Mouse (Mus musculus) MEL (cell line): ENCODE results near the gene Kcnh7. TPM values are rescaled to one million over a fixed set of nuclear protein-coding genes. Genes with fewer than 3 reads are reported as not detected.

Experiments used
- DNase-seq: peaks from one replicate; pipeline ENCODE4 v3.0.0; 2011; ENCODE audit warnings: low read depth, low spot score
- H3K27ac ChIP-seq: 2 replicates; pipeline ENCODE4 v1.5.1; 2012; ENCODE audit warnings: low read depth, mild to moderate bottlenecking, control low read depth, low read length, moderate library complexity; ENCODE audit not compliant: control insufficient read depth
- H3K27me3 ChIP-seq, 2 experiments: fragments of 150-350 bp in 1 of 2; sonication (generic) in 1 of 2; 2 replicates each; pipeline ENCODE4 v1.6.1; 2012; ENCODE audit warnings: low read length in 2 of 2, mild to moderate bottlenecking in 2 of 2, improper control_type of control experiment in 1 of 2, moderate library complexity in 1 of 2; ENCODE audit not compliant: insufficient read depth in 2 of 2, control insufficient read depth in 1 of 2
- H3K36me3 ChIP-seq, 2 experiments: 2 replicates each; pipeline ENCODE4 v1.6.1; 2012 to 2014; ENCODE audit warnings: low read length in 2 of 2, improper control_type of control experiment in 1 of 2, inconsistent platforms in 1 of 2, mild to moderate bottlenecking in 1 of 2; ENCODE audit not compliant: insufficient read depth in 2 of 2, control insufficient read depth in 1 of 2
- H3K4me1 ChIP-seq, 2 experiments: fragments of 150-350 bp in 1 of 2; sonication (generic) in 1 of 2; 2 replicates each; pipeline ENCODE4 v1.6.1; 2012; ENCODE audit warnings: low read length in 2 of 2, improper control_type of control experiment in 1 of 2, mild to moderate bottlenecking in 1 of 2; ENCODE audit not compliant: insufficient read depth in 2 of 2, control insufficient read depth in 1 of 2
- H3K4me3 ChIP-seq, 2 experiments: fragments of 150-350 bp in 1 of 2; sonication (generic) in 1 of 2; 2 replicates each; pipeline ENCODE4 v1.5.1; 2012; ENCODE audit warnings: low read depth in 2 of 2, low read length in 2 of 2, mild to moderate bottlenecking in 2 of 2, moderate library complexity in 2 of 2, control low read depth in 1 of 2, improper control_type of control experiment in 1 of 2; ENCODE audit not compliant: control insufficient read depth in 1 of 2, insufficient read depth in 1 of 2
- H3K79me2 ChIP-seq: 2 replicates; pipeline ENCODE4 v1.6.1; 2012; ENCODE audit warnings: mild to moderate bottlenecking, low read length, moderate library complexity; ENCODE audit not compliant: control insufficient read depth, poor library complexity, insufficient read depth
- H3K9ac ChIP-seq: 2 replicates; pipeline ENCODE4 v1.6.1; 2012; ENCODE audit warnings: low read depth, mild to moderate bottlenecking, control low read depth, low read length, moderate library complexity; ENCODE audit not compliant: control insufficient read depth, poor library complexity, severe bottlenecking
- H3K9me3 ChIP-seq: fragments of 150-350 bp; sonication (generic); replicated peaks from 2 replicates; pipeline ENCODE4 v1.6.1; 2012; ENCODE audit warnings: mild to moderate bottlenecking, low read length, improper control_type of control experiment, moderate library complexity; ENCODE audit not compliant: insufficient read depth
- CHD1 ChIP-seq: IDR thresholded peaks from 2 replicates; pipeline ENCODE4 v1.6.1; 2012; ENCODE audit warnings: low read depth, mild to moderate bottlenecking, inconsistent platforms, low read length, improper control_type of control experiment
- CHD2 ChIP-seq: IDR thresholded peaks from 2 replicates; pipeline ENCODE4 v1.6.1; 2011; ENCODE audit warnings: low read length, improper control_type of control experiment
- CTCF ChIP-seq, 3 experiments: IDR thresholded peaks in 2 of 3; conservative IDR thresholded peaks in 1 of 3; 2 replicates each; pipeline ENCODE4 v1.5.1; 2011 to 2012; ENCODE audit warnings: low read length in 3 of 3, low read depth in 2 of 3, mild to moderate bottlenecking in 2 of 3, improper control_type of control experiment in 1 of 3, inconsistent platforms in 1 of 3, mixed read lengths in 1 of 3, moderate library complexity in 1 of 3; ENCODE audit not compliant: control insufficient read depth in 1 of 3, insufficient read depth in 1 of 3, poor library complexity in 1 of 3, severe bottlenecking in 1 of 3
- ELF1 ChIP-seq: IDR thresholded peaks from 2 replicates; pipeline ENCODE4 v1.6.1; 2014; ENCODE audit warnings: low read depth, mild to moderate bottlenecking, inconsistent platforms, low read length, improper control_type of control experiment, moderate library complexity
- ETS1 ChIP-seq: IDR thresholded peaks from 2 replicates; pipeline ENCODE4 v1.6.1; 2012; ENCODE audit warnings: low read depth, mild to moderate bottlenecking, inconsistent platforms, low read length, improper control_type of control experiment, moderate library complexity
- GABPA ChIP-seq: IDR thresholded peaks from 2 replicates; pipeline ENCODE4 v1.6.1; 2012; ENCODE audit warnings: low read depth, mild to moderate bottlenecking, inconsistent platforms, low read length, improper control_type of control experiment, moderate library complexity
- HCFC1 ChIP-seq: IDR thresholded peaks from 2 replicates; pipeline ENCODE4 v1.6.1; 2012; ENCODE audit warnings: low read depth, mild to moderate bottlenecking, inconsistent platforms, low read length, improper control_type of control experiment, moderate library complexity
- MAFK ChIP-seq: IDR thresholded peaks from 2 replicates; pipeline ENCODE4 v1.6.1; 2011; ENCODE audit warnings: low read depth, mild to moderate bottlenecking, low read length, improper control_type of control experiment, borderline replicate concordance
- MAX ChIP-seq: IDR thresholded peaks from 2 replicates; pipeline ENCODE4 v1.6.1; 2011; ENCODE audit warnings: low read length, improper control_type of control experiment
- MEF2A ChIP-seq: IDR thresholded peaks from 2 replicates; pipeline ENCODE4 v1.6.1; 2014; ENCODE audit warnings: low read depth, mild to moderate bottlenecking, inconsistent platforms, low read length, improper control_type of control experiment; ENCODE audit not compliant: poor library complexity, insufficient replicate concordance, severe bottlenecking; ENCODE audit errors: extremely low read depth
- MXI1 ChIP-seq: IDR thresholded peaks from 2 replicates; pipeline ENCODE4 v1.6.1; 2011; ENCODE audit warnings: mild to moderate bottlenecking, low read depth, low read length, improper control_type of control experiment
- MYC ChIP-seq: IDR thresholded peaks from 2 replicates; pipeline ENCODE4 v1.6.1; 2011; ENCODE audit warnings: low read depth, mild to moderate bottlenecking, low read length, improper control_type of control experiment, moderate library complexity
- NELFE ChIP-seq: IDR thresholded peaks from 2 replicates; pipeline ENCODE4 v1.6.1; 2011; ENCODE audit warnings: low read depth, low read length, improper control_type of control experiment
- RAD21 ChIP-seq: IDR thresholded peaks from 2 replicates; pipeline ENCODE4 v1.6.1; 2011; ENCODE audit warnings: mild to moderate bottlenecking, low read depth, low read length, improper control_type of control experiment
- RCOR1 ChIP-seq: IDR thresholded peaks from 2 replicates; pipeline ENCODE4 v1.6.1; 2012; ENCODE audit warnings: low read depth, mild to moderate bottlenecking, inconsistent platforms, low read length, improper control_type of control experiment
- SMC3 ChIP-seq: IDR thresholded peaks from 2 replicates; pipeline ENCODE4 v1.6.1; 2011; ENCODE audit warnings: low read depth, low read length, improper control_type of control experiment
- TAL1 ChIP-seq: IDR thresholded peaks from 2 replicates; pipeline ENCODE4 v1.6.1; 2012; ENCODE audit warnings: mild to moderate bottlenecking, inconsistent platforms, low read length, moderate library complexity, mixed read lengths
- TCF12 ChIP-seq: IDR thresholded peaks from 2 replicates; pipeline ENCODE4 v1.6.1; 2014; ENCODE audit warnings: low read depth, mild to moderate bottlenecking, inconsistent platforms, low read length, improper control_type of control experiment, moderate library complexity
- USF2 ChIP-seq, 2 experiments: IDR thresholded peaks; 2 replicates each; pipeline ENCODE4 v1.6.1; 2011 to 2012; ENCODE audit warnings: improper control_type of control experiment in 2 of 2, low read length in 2 of 2, borderline replicate concordance in 1 of 2, inconsistent platforms in 1 of 2, low read depth in 1 of 2, mild to moderate bottlenecking in 1 of 2; ENCODE audit not compliant: insufficient read depth in 1 of 2
- ZMIZ1 ChIP-seq: IDR thresholded peaks from 2 replicates; pipeline ENCODE4 v1.6.1; 2012; ENCODE audit warnings: low read depth, mild to moderate bottlenecking, inconsistent platforms, low read length, improper control_type of control experiment, moderate library complexity
- polyA plus RNA-seq, 2 experiments: library from polyadenylated mRNA; stranded (reverse) in 1 of 2; unstranded in 1 of 2; fragments of >175 nt in 1 of 2; fragments of >200 nt in 1 of 2; gene quantifications; 2 replicates each; pipeline versions ENCODE4 v1.2.1 to v1.2.4; 2012; ENCODE audit warnings: low replicate concordance in 2 of 2, low read depth in 1 of 2; ENCODE audit not compliant: insufficient read length in 2 of 2, insufficient read depth in 1 of 2, missing spikeins in 1 of 2
- total RNA-seq: library from RNA; depleted of rRNA; stranded (reverse); fragments of 300-350 nt; gene quantifications from 2 replicates; pipeline ENCODE4 v1.2.3, GENCODE M21; 2012

Gene Kcnh7
- total and polyA plus RNA-seq, 3 experiments = under 0.01 to 0.13 TPM; not detected in 1

DNA sequence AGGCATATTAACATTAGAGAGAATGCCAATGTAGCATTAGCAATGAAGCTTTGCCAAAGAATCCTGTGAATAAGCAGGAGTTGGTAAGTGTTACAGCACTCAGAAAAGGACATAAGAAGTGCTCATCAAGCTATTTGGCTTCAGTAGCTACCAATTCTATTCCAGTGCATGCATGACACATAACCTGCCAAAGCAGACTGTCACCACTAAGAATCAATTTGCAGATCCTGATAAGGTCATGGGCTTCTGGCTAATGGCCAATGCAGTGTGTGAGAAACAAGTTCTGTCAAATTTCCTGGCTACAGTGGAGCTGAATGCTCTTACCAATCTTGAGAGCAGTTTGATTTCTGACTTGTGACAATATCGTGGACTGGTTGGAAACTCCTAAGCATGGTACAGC, 341.5 kb downstream of the Kcnh7 start:
- TF ChIP-seq TCF12 (no peak), USF2 (IDR thresholded peaks at IDR 0.05; ENCODE audit: borderline replicate concordance in 1 of 2, insufficient read depth in 1 of 2, low read depth in 1 of 2, low read length in 2 of 2) (no peak), CHD2 (no peak), MEF2A (no peak), MAFK (no peak), MYC (no peak), CTCF (IDR thresholded peaks at IDR 0.05 in 2 of 3, conservative IDR thresholded peaks at IDR 0.05 in 1 of 3; ENCODE audit: control insufficient read depth in 1 of 3, insufficient read depth in 1 of 3, low read depth in 2 of 3, low read length in 3 of 3, poor library complexity in 1 of 3, severe bottlenecking in 1 of 3) (no peak), ELF1 (no peak), SMC3 (no peak)
- no peak overlapping the region for H3K9ac ChIP-seq
- H3K27me3 ChIP-seq = no peaks in the 10 kb centered on the region
- H3K9me3 ChIP-seq = no peaks in the 10 kb centered on the region
- DNase-seq = peak; percentile 6
- no peaks in the 10 kb centered on the region for H3K36me3 ChIP-seq
- no peak overlapping the region for H3K27ac ChIP-seq
- H3K4me1 ChIP-seq = no peaks in the 10 kb centered on the region
- no peaks in the 10 kb centered on the region for H3K79me2 ChIP-seq
- H3K4me3 ChIP-seq = no peak overlapping the region

GRCm38 (mm10) chr2:62834261-62834660, 349.8 kb downstream of the Kcnh7 start:
- no peaks in the 10 kb centered on the region for H3K9me3 ChIP-seq

GRCm38 (mm10) chr2:62819231-62819630, 364.9 kb downstream of the Kcnh7 start:
- no peak overlapping the region for H3K4me3 ChIP-seq
- no peaks in the 10 kb centered on the region for H3K9me3 ChIP-seq
- no peaks in the 10 kb centered on the region for H3K36me3 ChIP-seq
- no peak for DNase-seq
- no peaks in the 10 kb centered on the region; a peak in 1 of 4 replicates for H3K27me3 ChIP-seq
- no peak overlapping the region for H3K27ac ChIP-seq
- H3K4me1 ChIP-seq = no peaks in the 10 kb centered on the region
- no peaks in the 10 kb centered on the region for H3K79me2 ChIP-seq
- no peak for TF ChIP-seq TAL1
- TF ChIP-seq HCFC1 = no peak
- no peak for TF ChIP-seq NELFE
- no peak for TF ChIP-seq RAD21
- no peak for TF ChIP-seq MXI1
- no peak for TF ChIP-seq GABPA
- no peak overlapping the region for H3K9ac ChIP-seq

More at GRCm38 (mm10) chr2:62834261-62834660, 349.8 kb downstream of the Kcnh7 start:
- H3K4me3 ChIP-seq = no peak overlapping the region
- TF ChIP-seq CHD1 (no peak), ZMIZ1 (no peak), GABPA (no peak), USF2 (IDR thresholded peaks at IDR 0.05; ENCODE audit: borderline replicate concordance in 1 of 2, insufficient read depth in 1 of 2, low read depth in 1 of 2, low read length in 2 of 2) (no peak), TCF12 (no peak), MAFK (no peak), RCOR1 (no peak), ETS1 (no peak), MAX (no peak), NELFE (no peak)
- no peaks in the 10 kb centered on the region for H3K4me1 ChIP-seq
- no peak overlapping the region for H3K9ac ChIP-seq
- H3K27me3 ChIP-seq = no peaks in the 10 kb centered on the region
- no peak for DNase-seq
- no peaks in the 10 kb centered on the region for H3K36me3 ChIP-seq
- H3K27ac ChIP-seq = no peak overlapping the region
- no peaks in the 10 kb centered on the region for H3K79me2 ChIP-seq
